Mouse (Mus musculus): Measurements from ENCODE around the gene Nudt6. TPM values are rescaled to one million over a fixed set of nuclear protein-coding genes. Genes with fewer than 3 reads are reported as not detected.

Nudt6 gene
- polyA plus RNA-seq, 1 experiment from 2014 or later = 9.2 TPM

DNA sequence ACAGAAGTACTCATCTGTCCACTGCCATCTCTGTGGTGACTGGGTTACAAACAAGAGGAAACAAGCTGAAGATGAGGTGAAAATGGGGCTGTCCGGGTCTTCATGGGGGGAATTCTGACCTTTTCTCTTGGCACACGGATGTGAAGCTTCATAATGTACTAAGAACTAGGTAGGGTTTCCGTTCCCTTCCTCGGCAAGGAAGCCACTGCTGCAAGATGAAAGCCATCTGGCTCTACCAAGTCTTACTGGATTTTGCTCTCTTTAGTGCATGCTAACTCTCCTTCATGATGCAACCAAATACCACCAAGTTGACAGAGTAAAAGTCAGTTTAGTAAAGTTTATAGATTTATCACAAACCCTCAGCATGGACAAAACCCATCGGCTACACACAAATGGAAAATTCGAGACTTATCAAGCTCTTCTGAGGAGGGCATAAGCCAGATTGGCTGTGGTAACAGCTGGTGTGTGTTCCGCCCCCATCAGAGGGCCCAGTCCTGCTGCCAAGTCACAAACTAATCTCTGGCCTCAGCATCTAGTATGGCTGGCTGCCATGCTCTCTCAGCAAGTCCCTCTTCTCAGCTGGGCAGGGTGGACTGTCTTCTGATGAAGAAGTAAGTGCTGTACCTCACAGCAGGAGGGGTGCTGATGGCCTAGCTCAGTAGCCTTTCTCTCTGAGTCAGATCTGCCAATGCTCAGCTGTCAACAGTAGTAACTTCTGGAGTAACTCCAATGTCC, 21.2 kb downstream of the Nudt6 start:
- H3K9me3 ChIP-seq (ENCODE audit: control insufficient read depth, low read length) = no peaks in the 10 kb centered on the region
- no peak overlapping the region for H3K4me2 ChIP-seq (replicated peaks; ENCODE audit: low read depth)
- no peaks in the 10 kb centered on the region for H3K4me1 ChIP-seq (replicated peaks; ENCODE audit: control insufficient read depth, insufficient read depth)
- ATAC-seq (ENCODE audit: low FRiP score, low TSS enrichment) = peak; percentile 35; the same call in 1 of the 2 replicates
- no peak for TF ChIP-seq EP300 (optimal IDR thresholded peaks at IDR 0.05)
- no peak for TF ChIP-seq CTCF (IDR thresholded peaks at IDR 0.05; ENCODE audit: low read depth)
- WGBS = 55% methylated on average over 7 of the region's 7 CpGs
- H3K27me3 ChIP-seq (ENCODE audit: control insufficient read depth, insufficient read depth, low read length) = no peaks in the 10 kb centered on the region
- H3K36me3 ChIP-seq (ENCODE audit: control insufficient read depth, insufficient read depth, low read length) = no peaks in the 10 kb centered on the region
- DNase-seq (ENCODE audit: low spot score) = no peak
- H3K9ac ChIP-seq (ENCODE audit: low read length) = no peak overlapping the region
- peak overlapping the region; percentile 3 for H3K27ac ChIP-seq (replicated peaks)
- H3K4me3 ChIP-seq (ENCODE audit: low read depth, low read length) = no peak overlapping the region

DNA sequence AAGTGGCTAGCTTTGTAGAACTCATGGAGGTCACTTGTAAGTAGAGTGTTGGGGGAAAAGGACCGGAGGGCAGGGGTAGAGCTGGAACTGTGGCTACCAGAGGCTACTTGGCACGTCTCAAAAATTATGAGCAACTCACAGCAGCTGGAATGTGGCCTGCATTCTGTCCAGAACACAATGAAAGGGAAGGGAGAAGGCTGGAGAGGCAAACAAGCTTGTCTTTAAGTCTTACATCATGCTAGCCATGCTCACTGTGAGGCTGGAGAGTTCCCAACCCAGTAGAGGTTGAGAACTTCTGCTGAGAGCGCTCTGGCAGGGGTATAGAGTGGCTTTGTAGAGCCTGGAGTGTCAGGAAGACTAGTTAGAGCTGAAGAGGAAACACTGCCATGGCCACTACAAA, 22.4 kb downstream of the Nudt6 start:
- Histone ChIP-seq H3K27me3 (ENCODE audit: control insufficient read depth, insufficient read depth, low read length) (no peaks in the 10 kb centered on the region), H3K4me2 (replicated peaks; ENCODE audit: low read depth) (no peak overlapping the region), H3K27ac (replicated peaks) (no peak overlapping the region), H3K36me3 (ENCODE audit: control insufficient read depth, insufficient read depth, low read length) (no peaks in the 10 kb centered on the region), H3K9ac (ENCODE audit: low read length) (no peak overlapping the region), H3K4me1 (replicated peaks; ENCODE audit: control insufficient read depth, insufficient read depth) (no peaks in the 10 kb centered on the region), H3K9me3 (ENCODE audit: control insufficient read depth, low read length) (no peaks in the 10 kb centered on the region), H3K4me3 (ENCODE audit: low read depth, low read length) (no peak overlapping the region)
- ATAC-seq (ENCODE audit: low FRiP score, low TSS enrichment) = no peak
- DNase-seq (ENCODE audit: low spot score) = no peak
- no peak for TF ChIP-seq CTCF (IDR thresholded peaks at IDR 0.05; ENCODE audit: low read depth)
- TF ChIP-seq EP300 (optimal IDR thresholded peaks at IDR 0.05) = no peak
- 75% methylated on average over 3 of the region's 3 CpGs for WGBS

DNA sequence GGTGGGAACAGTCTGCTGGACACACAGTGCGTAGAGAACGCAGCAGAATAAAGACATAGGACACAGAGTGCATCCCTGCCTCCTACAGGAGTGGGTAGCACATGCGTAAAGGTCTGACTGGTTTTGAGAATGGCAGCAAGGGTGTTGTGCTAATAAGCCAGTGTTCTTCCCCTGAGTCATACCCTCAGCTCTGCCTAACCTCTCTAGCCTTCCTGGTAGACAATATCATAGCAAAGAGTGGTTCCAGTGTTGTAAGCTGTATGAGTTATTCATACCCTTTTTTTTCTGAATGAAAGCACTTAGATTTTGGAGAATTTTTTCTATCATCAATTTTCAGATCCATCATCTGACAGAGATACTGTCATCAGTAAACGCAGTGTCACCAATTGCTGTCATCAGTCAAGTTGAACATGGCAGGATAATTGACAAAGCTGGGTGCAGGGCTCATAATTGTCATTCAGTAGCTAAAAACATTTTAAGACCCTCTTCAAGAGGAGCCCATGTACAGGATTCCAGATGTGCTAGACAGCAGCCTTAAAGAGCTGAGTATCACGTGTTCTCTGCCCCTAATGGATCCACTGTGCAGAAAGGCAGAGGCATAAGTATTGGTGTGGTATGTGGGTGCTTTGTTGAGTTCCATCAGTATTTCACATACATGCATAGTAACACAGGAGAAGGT, 22.9 kb downstream of the Nudt6 start:
- Histone ChIP-seq H3K4me3 (ENCODE audit: low read depth, low read length) (no peak overlapping the region), H3K27ac (replicated peaks) (no peak overlapping the region)
- WGBS = 91% methylated on average over 5 of the region's 5 CpGs

DNA sequence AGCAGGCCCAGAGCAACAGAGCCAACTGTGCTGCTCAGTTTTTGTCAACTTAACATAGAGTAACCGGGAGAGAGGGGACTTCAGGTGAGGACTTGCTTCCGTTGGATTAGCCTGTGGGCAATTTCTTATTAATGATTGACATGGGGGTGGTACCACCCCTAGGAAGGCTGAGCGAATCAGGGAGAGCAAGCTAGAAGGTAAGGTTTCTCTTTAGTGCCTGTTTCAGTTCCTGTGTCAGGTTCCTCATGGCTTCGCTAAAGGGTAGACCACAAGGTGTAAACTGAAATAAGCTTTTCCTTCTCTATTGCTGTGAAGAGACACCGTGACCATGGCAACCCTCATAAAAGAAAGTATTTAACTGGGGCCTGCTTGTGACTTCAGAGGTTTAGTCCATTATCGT, 32.7 kb downstream of the Nudt6 start:
- Histone ChIP-seq H3K4me2 (replicated peaks; ENCODE audit: low read depth) (no peak overlapping the region), H3K4me3 (ENCODE audit: low read depth, low read length) (no peak overlapping the region), H3K36me3 (ENCODE audit: control insufficient read depth, insufficient read depth, low read length) (no peaks in the 10 kb centered on the region), H3K9me3 (ENCODE audit: control insufficient read depth, low read length) (no peaks in the 10 kb centered on the region), H3K27ac (replicated peaks) (no peak overlapping the region), H3K4me1 (replicated peaks; ENCODE audit: control insufficient read depth, insufficient read depth) (no peaks in the 10 kb centered on the region), H3K9ac (ENCODE audit: low read length) (no peak overlapping the region), H3K27me3 (ENCODE audit: control insufficient read depth, insufficient read depth, low read length) (no peaks in the 10 kb centered on the region)
- WGBS = 84% methylated on average over 6 of the region's 6 CpGs
- ATAC-seq (ENCODE audit: low FRiP score, low TSS enrichment) = no peak
- TF ChIP-seq CTCF (IDR thresholded peaks at IDR 0.05; ENCODE audit: low read depth) (no peak), EP300 (optimal IDR thresholded peaks at IDR 0.05) (no peak)
- DNase-seq (ENCODE audit: low spot score) = no peak

More for the DNA sequence above, 22.9 kb downstream of the Nudt6 start:
- no peak overlapping the region for H3K4me2 ChIP-seq (replicated peaks; ENCODE audit: low read depth)
- no peaks in the 10 kb centered on the region for H3K36me3 ChIP-seq (ENCODE audit: control insufficient read depth, insufficient read depth, low read length)
- H3K9ac ChIP-seq (ENCODE audit: low read length) = no peak overlapping the region
- H3K9me3 ChIP-seq (ENCODE audit: control insufficient read depth, low read length) = no peaks in the 10 kb centered on the region
- H3K4me1 ChIP-seq (replicated peaks; ENCODE audit: control insufficient read depth, insufficient read depth) = no peaks in the 10 kb centered on the region
- TF ChIP-seq EP300 (optimal IDR thresholded peaks at IDR 0.05) (no peak), CTCF (IDR thresholded peaks at IDR 0.05; ENCODE audit: low read depth) (no peak)
- no peak for DNase-seq (ENCODE audit: low spot score)
- ATAC-seq (ENCODE audit: low FRiP score, low TSS enrichment) = no peak
- no peaks in the 10 kb centered on the region for H3K27me3 ChIP-seq (ENCODE audit: control insufficient read depth, insufficient read depth, low read length)

DNA sequence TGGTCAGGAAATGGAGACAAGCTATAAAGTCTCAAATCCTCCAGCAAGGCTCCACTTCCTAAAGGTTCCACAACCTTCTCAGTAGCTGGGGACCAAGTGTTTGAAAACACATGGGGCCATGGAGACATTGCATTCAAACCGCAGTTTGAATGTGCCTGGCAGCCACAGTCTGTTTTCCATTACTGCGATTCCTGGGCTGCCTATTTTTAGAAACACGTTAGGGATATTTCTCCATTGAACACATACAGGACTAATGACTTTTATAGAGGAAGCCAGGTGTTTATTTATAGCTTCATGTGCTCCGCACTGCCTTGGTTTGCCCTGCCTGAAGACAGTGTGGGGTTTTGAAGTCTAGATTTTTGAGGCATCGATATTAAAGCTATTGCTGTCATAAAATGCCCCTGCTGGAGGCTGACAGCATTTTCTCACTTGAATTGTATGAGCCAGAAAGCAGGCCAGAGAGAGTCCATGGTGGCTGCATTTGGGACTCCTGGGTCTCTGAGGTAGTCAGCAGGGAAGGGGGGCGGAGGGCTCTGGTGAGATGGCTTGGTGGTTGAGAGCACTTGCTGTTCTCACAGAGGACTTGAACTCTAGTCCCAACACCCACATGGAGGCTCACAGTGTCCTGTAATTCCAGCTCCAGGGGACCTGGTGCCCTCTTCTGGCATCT, 36.8 kb downstream of the Nudt6 start:
- DNase-seq (ENCODE audit: low spot score) (no peak), ATAC-seq (ENCODE audit: low FRiP score, low TSS enrichment) (no peak)
- Histone ChIP-seq H3K4me2 (replicated peaks; ENCODE audit: low read depth) (no peak overlapping the region), H3K9ac (ENCODE audit: low read length) (no peak overlapping the region), H3K27me3 (ENCODE audit: control insufficient read depth, insufficient read depth, low read length) (no peaks in the 10 kb centered on the region), H3K4me1 (replicated peaks; ENCODE audit: control insufficient read depth, insufficient read depth) (peaks cover 2% of the 10 kb centered on the region; the same call in 1 of the 2 replicates), H3K27ac (replicated peaks) (0 out of 2 replicates have a peak overlapping the region, but pooled peaks have one; percentile 8), H3K4me3 (ENCODE audit: low read depth, low read length) (no peak overlapping the region), H3K9me3 (ENCODE audit: control insufficient read depth, low read length) (no peaks in the 10 kb centered on the region), H3K36me3 (ENCODE audit: control insufficient read depth, insufficient read depth, low read length) (no peaks in the 10 kb centered on the region)
- TF ChIP-seq CTCF (IDR thresholded peaks at IDR 0.05; ENCODE audit: low read depth) = peak; percentile 21; the same call in 1 of the 2 replicates
- no peak for TF ChIP-seq EP300 (optimal IDR thresholded peaks at IDR 0.05)
- 65% methylated on average over 6 of the region's 6 CpGs for WGBS
